Mouse (Mus musculus) embryo, embryonic 10.5 days (tissue): Measurements from ENCODE around the gene Nrp1.

Experiments used
- DNase-seq: peaks from one replicate; pipeline ENCODE4 v3.0.0-alpha.2; 2015; ENCODE audit warnings: low spot score

Nrp1 gene

DNA sequence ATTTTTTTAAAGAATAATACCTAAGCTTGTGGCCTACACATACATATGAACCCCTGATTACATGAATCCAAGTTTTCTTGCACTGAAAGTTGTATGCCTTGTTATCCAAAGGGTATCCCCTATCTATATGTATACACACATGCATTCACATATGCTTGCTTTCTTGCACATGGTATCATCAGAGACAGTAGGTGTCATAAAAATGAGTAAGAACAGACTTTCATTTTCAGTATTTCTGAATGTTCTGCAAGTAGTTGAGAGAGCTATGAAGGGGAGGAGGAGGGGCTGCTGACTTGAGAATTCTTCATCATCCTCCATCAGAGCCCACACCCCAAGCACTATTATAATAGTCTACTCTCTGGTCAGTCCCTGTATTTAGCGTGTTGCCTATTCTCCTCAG lies 62.0 kb downstream of the Nrp1 start:
- DNase-seq, result no peak

DNA sequence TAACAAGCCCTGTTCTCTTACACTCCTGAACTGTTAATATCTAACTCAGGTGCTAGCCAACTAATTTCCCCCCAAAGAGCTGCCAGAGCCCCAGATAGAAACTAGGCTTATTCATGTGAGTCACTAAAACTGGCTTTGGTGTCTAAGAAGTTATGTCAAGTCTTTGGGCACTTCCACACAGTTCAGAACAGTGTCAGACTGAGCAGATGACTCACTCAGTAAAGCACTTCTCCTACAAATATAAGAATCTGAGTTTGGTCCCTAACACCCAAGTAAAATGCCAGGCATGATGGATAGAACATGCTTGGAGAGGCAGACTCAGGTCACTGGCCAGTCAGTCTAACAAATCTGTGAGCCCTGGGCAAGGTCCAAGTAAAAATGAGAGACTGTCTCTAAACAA lies 65.4 kb downstream of the Nrp1 start:
- no peak for DNase-seq

DNA sequence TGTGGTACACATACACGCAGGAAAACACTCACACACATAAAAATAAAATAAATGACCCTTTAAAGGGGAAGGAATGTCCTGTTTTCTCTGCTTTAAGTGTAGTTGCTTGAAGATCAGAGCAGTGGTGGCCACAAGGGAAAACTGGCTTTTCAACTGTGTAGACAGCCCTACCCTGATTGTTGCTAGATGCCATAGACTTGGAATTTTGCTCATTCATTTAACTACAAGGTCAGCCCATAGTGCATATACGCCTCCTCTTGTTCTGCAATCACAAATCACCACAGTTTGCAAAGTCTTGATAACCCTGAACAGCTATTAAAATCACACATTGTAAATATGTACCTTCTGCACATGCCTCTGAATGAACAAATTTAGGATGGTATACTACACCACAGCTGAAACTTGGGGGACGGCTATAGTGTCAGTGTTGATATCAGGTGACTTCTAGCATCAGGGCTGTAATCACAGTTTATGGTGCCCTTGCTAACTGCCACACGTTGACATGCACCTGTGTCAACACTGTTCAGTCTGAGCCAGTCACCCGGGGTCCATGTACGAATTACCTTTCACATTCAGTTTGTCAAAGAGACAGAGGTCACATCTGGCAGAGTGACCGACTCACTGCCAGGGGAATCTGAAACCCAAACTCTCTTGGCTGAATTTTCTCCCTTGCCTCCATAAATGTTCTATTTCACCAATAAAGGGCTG lies 66.4 kb downstream of the Nrp1 start:
- peak; percentile 76 for DNase-seq

DNA sequence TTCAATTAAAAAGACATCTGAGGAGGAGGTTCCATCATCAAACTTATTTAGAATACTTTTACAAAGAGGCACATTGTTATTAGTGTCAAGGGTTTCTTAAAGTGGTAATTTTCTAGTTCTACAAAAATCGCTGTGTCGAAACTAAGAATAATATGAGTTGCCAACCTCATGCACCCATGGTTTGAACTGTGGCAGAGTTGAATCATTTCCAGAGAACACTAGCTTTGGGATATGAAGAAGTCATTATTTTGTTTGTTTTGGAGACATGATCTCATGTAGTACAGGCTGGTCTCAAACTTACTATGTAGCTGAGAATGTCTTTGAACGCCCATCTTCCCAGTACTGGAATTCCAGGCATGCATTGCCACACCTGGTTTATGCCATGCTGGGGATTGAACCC lies 68.7 kb downstream of the Nrp1 start:
- DNase-seq, result no peak

DNA sequence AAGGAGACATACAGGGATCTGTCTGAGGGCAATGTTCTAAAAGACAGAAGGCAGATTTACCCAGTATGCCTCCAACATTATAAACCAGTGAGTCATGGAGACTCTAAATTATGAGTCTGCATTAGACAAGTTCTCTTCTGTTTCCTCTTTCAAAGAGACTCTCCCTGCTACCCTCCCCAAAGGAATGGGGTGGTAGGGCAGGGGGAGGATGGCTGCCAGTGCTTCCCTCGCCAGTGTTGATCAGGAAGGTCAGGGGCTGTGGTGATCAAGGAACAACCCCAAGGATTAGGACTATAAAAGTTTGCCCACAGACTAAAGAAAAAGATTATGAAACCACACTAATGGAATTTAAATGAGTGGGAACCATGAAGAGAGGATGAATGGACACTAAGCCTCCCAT lies 70.6 kb downstream of the Nrp1 start:
- no peak for DNase-seq

DNA sequence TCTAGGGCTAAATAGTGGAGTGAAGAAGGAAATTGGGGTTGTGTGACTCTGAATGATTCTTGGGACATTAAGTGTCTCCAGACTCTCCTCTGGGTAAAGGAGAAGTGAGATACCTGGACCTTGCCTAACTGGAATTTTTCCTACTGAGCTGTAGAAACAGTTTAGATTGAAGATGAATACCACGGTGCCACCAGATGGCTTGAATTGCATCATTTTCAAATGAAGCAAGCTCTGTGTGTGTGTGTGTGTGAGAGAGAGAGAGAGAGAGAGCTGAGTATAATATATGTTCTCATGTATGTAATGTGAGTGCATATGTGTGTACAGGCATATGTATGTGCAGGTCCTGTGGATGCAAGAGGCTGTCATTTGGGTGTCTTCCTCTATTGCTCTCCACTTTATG lies 72.7 kb downstream of the Nrp1 start:
- DNase-seq, result no peak

DNA sequence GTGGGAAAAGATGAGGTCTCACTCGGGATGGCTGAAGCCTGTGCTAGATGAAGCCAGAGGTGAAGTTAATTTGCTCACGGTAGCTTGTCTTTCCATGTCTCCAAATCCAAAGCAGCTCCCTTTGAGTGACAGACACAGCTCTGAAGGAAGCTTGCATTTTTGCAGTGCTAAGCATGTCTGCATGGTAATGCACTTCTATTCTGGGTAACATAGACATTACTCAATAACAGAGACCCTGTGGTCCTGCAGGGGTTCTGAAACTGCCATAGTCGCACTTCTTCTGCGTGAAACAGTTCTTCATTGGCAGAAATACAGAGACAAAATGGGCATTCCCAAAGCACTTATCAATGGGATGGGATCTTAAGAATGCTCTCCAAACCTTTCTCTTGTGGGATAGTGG lies 77.3 kb downstream of the Nrp1 start:
- DNase-seq, result no peak

DNA sequence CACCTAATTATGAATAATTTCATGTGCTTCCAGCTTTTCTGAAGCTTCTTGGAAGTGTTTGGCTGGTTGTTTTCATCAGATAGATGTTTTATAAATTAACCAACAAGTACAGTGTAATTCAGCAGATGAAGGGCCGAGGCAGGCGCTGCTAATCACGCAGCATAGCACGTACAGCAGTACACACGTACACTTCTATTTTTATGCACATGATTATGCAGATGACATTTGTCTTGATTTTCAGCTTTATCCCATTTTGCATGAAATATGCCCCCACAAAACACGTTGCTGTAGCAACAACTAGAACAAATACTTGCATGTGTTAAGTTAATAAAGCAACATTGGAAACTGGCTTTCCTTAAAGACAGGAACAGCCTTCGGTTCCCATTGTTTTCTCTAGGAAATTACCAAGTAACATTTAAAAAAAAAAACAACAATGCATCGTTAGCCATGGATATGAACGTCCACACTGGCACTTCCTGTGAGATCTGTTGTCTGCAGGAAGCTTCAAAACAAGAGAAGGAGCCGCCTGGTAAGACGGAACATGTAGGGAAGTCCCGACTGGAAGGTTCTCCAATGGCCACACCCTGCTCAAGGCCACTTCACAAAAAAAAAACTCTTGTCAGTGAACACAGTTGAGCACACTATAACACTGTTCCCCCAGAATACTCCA lies 78.9 kb downstream of the Nrp1 start:
- DNase-seq, result no peak

DNA sequence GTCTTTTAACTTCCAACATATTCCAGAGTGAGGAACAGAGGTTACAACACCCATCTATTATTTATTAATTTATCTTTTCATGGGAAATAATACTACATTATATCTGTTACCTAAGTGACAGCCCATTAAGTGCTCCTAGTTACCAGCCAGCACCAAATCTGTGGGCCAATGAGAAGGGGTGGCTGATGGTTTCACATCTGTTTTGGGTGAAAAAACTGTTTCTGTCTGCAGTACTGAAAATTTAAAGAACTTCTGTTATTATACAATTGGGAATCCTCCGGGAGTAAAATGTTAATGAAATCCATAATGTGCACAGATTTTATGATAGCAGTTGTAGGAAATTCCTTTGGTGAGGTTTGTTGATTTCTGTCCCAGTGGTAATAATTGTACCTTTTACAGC lies 83.0 kb downstream of the Nrp1 start:
- DNase-seq, result no peak

DNA sequence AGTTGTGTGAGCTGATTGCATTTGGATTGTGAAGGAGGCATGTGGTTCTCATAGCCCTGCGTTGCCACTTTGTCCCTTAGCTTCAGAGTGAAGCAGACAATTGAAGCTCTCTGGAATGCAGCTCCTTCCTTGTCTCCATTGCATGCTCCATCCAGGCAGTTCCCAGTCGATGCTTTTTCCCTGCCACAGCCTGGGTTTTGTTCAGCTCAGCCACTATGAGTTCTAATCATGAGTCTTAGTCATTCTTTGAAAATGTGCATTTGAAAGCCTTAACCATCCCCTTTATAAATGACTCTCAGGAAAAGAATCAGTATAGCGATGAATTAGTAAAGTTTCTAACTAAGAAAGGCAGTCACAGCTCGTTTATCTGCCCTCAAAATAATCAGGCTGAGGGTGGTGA lies 87.2 kb downstream of the Nrp1 start:
- no peak for DNase-seq

DNA sequence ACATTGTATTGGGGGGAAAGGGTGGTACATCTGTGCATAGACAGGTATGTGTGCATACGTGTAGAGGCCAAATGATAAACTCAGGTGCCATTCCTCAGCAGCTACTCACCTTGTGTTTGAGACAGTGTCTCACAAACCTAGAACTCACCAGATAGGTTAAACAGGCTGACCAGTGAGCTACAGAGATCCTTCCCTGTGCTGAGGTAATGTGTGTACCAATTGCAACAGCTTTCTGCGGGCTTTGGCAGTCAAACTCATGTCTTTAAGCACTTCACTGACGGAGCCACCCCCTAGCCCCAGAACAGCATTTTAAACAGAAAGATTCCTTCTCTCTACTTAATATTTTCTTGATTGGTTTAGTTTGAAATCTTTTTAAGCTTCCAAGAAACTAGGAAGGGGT lies 88.2 kb downstream of the Nrp1 start:
- DNase-seq, result no peak

DNA sequence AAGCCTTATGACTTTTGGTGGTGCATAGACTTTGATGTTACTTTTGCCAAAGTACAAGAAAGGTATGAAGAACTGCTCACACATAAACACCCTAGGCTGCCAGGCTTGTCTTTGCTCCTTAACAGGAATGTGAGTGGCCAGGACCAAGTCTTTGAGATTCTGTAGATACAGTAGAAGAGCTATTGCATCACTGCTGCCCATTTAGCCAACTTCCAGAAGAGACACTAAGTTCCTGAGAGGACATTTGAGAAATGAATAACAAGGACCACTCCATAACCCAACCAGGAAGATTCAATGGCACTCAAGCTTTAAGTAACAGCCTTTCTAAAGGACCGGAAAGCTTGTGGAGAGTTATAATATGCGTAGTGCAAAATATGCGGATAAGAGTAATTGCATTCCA lies 88.9 kb downstream of the Nrp1 start:
- DNase-seq, result no peak

DNA sequence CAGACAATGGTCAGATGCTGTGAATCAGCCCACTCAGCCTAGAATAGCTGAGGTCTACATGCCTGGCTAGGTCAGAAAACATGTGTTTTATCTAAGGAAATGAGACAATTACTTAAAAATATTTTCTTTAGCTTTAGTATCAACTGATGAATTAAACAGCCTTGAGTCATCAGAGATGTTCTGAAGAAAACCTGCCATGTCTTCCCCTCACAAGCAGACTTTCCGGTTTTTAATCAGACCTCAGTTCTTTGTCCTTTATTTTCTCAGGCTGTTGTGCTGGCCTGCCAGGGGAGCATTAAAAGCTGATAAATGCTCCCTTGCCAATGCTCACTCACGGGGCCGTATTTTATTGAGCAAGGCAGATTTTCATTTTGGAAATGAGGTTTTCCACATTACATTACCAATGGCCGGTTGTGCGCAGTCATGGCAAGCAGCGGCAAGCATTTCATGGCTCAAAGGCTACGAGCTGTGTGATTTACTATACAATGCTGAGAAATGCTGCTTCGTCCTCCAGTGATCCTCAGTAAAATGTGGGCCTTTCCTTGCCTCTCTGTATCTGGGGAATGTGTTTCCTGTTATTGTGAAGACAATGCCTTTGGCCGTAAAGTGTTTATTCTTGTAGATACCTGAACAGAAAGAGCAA lies 92.1 kb downstream of the Nrp1 start:
- DNase-seq, result peak; percentile 31

DNA sequence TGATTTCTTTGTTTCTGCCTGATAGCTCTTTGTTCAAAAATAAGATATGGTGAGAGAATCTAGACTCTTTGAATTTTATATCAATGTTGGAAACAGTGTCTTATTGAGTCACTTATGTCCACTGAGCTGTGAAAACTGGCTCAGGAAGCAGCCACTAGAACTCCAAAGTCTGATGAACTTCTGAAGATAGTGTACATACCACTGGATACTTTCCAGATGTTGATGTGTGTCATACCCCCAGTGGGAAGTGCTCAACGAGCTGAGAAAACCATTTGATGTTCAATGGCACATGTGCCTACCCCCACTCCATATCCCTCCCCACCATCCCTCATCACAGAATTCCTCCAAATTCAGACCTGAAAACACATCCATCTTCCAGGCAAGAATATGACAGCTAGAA lies 92.7 kb downstream of the Nrp1 start:
- DNase-seq, result no peak

DNA sequence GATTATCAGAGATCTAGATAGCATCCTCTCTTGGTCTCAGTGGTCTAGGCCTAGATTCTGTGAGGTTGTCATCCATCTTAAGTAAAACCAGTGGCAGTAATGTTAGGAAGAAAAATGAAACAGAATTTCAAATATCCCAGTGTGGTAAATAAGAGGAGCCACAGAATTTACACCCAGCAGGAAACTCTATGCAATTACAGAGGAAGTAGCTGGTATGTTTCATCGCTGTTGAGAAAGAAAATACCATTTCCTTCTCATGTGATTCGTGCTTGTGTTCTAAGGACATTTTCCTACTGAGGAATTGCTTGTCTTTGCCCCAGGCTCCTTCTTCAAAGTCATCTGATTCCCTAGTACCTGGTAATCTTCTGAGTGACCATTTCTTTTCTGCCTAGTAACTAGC lies 95.1 kb downstream of the Nrp1 start:
- no peak for DNase-seq

DNA sequence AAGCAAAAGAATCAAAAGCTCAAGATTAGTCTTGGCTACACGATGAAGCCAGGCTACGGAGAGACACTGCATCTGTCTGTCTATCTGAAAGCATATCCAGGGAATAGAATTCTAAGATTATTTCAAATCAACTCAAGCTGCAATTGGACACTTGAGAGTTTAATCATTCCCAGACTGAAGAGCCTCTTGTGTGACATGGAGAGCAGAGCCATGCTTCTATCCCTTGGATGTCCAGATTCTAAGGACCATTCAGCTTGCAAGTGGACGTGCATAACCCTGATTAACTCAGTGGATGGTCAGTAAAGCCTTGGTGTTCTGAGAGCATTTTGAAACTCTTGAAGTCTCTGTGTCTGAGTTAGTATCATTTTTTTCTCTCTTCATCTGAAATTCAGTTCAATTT lies 95.6 kb downstream of the Nrp1 start:
- no peak for DNase-seq

DNA sequence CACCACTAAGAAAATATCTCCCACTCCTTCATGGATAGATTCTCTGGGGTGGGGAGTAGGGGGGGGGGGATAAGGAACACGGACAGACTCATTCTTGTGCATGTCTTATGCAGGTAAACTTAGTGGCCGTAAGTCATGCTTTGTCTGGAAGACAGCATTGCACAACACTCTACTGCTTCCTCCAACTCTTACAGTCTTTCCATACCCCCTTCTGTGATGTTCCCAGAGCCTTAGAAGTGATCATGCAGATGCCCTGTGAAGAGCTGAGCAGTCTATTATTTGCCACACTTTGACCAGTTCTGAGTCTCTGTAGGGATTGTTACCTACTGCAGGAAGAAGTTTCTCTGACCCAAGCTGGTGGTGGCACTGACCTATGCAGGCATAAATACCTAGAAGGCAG lies 98.9 kb downstream of the Nrp1 start:
- DNase-seq, result no peak

DNA sequence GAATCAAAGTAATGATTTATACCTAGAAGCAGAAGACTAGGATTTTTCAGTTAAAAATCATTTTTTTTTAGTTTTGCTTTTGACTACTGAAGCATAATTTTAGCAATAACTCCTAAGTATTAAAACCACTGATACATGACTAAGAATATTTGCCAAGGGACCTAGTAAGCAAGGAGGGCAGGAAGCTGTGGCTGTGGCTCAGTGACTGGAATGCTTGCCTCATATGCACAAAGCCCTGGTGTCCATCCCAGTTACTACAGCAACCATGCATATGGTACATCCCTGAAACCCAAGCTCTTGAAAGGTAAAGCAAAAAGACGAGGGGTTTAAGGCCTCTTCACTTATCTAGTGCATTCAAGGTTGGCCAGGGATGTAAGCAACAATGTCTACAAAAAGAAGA lies 101.3 kb downstream of the Nrp1 start:
- DNase-seq, result no peak

DNA sequence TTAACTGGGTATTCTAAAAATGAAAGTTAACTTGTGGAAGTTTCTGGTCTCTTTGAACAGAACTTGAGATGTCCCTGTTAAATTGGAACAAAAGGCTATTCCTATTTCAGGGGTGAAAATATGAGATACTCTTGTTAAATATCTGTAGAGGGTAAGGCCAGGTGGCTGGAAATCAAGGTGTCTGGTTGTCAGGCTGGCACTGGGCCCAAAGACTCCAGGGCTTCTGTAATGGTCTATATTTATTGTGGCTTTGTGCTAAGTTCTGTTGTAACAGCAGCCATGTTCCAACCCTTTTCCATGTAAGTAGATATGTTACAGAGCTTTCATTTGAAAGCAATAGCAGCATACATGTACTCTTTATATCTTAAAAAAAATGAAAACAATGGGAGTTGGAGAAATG lies 103.3 kb downstream of the Nrp1 start:
- DNase-seq, result no peak

DNA sequence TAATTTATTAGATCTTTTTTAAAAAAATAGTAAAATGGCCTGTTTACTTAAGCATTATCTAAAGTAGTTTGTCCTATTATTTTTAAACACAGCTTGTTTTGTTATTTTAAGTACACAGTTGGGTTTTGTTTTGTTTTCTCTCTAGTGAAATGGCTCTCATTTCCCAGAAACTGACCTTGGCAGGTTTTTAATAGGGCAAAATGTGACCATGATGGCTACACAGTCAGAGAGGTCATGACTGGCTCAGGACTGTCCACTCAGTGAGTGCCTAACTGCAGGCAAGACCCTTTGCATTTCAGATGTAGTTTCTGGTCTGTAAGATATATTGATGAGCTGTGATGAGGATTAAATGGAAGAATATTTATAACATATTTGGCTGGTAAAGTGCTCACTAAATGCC lies 104.8 kb downstream of the Nrp1 start:
- no peak for DNase-seq

DNA sequence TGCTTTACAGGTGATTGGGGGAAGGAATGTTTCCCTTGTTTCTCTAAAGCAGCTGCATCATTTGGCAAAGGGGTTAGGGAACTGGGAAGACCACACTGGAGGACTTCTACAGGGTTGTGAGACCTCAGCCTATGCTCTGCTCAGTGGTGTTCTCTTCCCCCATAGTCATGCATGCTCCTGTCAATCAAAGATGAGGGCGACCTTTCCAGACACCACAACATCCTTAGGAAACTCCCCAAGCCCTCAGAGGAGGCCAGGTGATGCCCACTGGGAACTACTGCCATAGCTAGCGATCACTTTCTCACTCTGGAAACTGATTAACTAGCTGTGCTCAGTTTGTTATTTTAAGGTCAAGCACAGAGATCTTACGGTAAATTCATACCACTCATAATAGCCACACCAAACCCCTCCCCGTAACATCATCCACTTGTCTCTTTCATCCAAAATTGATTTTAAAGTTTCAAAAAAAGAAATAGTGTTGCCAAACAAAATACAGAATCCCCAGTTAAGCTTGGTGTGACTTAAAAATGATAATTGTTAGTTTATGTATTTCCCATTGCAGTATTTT lies 105.7 kb downstream of the Nrp1 start:
- DNase-seq, result no peak

DNA sequence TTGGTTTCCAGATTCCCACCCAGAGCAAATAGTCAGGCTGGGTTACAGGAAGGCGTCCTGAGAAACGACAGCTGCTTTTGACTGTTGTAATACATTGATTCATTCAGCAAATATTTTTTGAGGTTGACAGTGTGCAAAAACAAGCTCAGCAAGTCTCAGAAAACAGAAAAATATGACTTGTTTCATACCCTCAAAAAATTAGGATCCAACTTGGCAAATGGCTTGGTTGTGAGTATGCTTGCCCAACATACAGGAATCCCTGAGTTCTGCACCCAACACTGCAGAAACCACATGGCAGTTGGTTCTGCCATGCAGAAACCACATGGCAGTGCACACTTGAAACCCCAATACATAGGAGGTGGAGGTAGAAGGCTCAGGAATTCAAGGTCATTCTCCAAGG lies 107.1 kb downstream of the Nrp1 start:
- no peak for DNase-seq

DNA sequence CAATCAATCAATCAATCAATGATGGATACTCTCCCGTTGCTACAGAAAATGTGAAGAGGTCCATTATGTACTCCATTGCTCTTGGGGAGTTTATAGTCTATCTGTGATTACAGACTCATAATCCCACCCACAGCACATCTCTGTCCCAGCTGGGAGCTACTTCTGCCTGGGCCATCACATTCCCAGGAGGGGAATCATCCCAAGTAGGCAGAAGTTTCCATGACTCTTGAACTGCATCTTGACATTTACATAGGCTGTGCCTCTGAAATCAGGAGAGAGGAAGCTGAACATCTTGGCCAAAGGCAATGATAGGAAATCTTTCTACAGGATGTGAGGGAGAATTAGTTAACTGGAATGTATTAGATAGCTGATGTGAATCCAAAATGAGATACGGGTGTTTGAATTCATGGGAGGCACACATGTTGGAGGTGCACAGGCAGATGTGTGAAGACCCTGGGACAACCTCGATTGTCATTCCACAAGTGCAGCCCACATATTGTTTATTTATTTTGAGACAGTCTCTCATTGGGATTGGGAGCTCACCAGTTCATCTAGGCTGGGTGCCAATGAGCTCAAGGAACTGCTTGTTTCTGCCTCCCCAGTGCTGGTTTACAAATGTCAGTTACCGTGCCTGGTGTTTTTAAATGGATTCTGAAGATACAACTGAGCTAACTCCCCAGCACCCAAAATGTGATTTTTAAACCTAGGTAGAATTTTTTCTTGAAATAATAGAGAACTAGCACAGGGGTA lies 108.5 kb downstream of the Nrp1 start:
- no peak for DNase-seq
